Mouse (Mus musculus): ENCODE measurements around the gene Gm11639. TPM values are rescaled to one million over a fixed set of nuclear protein-coding genes. Genes with fewer than 3 reads are reported as not detected.

The Gm11639 gene
- polyA plus RNA-seq, 1 experiment from 2014 or later, result 0.04 TPM

DNA sequence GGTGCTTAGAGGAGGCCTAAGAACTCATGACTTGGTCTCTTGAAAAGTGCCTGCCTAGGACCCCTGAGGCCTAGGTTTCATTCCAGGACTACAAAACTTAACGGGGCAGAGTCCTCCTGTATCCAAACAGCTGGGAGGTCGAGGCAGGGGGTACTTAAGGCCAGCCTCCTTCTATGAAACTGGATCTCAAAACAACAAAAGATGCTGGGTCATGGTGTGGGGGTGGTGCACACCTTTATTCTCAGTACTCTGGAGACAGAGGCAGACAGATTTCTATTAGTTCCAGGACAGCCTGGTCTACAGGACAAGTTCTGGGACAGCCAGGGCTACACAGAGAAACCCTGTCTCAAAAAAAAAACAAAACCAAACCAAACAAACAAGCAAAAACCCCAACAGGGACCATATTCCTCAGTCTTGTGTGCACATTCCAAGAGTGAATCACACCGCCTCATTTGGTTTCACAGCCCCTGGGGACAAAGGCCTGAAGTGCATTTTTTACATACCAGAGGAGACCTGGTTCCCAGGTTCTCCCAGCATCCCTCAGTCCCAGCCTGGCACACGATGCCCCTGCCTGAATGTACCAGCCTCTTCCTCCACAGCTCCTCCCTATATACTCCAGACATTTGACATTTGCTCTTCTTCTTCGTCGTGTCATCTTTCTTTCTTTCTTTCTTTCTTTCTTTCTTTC lies 474.3 kb downstream of the Gm11639 start:
- Histone ChIP-seq H3K4me1 (no peaks in the 10 kb centered on the region), H3K27ac (no peak overlapping the region), H3K36me3 (no peaks in the 10 kb centered on the region), H3K9ac (no peak overlapping the region), H3K27me3 (replicated peaks) (no peaks in the 10 kb centered on the region), H3K4me3 (replicated peaks) (no peak overlapping the region), H3K4me2 (no peak overlapping the region), H3K9me3 (peaks cover 5% of the 10 kb centered on the region; the same call in 1 of the 2 replicates)
- ATAC-seq (ENCODE audit: insufficient read depth, low FRiP score, low read depth), result no peak
- WGBS, result 56% methylated on average over 6 of the region's 6 CpGs

DNA sequence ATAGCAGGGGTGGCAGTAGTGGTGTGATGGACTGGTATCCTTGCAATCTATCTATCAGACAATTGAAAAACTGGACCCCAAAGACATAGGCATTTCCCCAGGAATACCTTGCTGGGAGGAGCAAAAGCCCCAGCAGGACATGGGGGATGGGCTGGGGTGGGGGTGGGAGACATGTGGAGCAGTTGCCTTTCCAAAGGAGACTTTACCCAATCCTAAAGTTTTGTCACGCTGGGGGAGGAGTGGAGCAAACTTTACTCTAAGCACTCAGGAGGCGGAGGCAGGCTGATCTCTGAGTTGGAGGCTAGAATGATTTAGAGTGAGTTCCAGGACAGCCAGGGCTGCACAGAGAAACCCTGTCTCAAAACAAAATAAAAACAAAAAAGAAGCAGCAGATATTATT lies 475.9 kb downstream of the Gm11639 start:
- no peak overlapping the region for H3K4me2 ChIP-seq
- 91% methylated on average over 2 of the region's 2 CpGs for WGBS
- H3K9me3 ChIP-seq, result peaks cover 9% of the 10 kb centered on the region; the same call in 1 of the 2 replicates
- ATAC-seq (ENCODE audit: insufficient read depth, low FRiP score, low read depth), result no peak
- no peaks in the 10 kb centered on the region for H3K4me1 ChIP-seq
- H3K36me3 ChIP-seq, result no peaks in the 10 kb centered on the region
- no peaks in the 10 kb centered on the region for H3K27me3 ChIP-seq (replicated peaks)
- H3K9ac ChIP-seq, result no peak overlapping the region
- H3K27ac ChIP-seq, result no peak overlapping the region
- H3K4me3 ChIP-seq (replicated peaks), result no peak overlapping the region

DNA sequence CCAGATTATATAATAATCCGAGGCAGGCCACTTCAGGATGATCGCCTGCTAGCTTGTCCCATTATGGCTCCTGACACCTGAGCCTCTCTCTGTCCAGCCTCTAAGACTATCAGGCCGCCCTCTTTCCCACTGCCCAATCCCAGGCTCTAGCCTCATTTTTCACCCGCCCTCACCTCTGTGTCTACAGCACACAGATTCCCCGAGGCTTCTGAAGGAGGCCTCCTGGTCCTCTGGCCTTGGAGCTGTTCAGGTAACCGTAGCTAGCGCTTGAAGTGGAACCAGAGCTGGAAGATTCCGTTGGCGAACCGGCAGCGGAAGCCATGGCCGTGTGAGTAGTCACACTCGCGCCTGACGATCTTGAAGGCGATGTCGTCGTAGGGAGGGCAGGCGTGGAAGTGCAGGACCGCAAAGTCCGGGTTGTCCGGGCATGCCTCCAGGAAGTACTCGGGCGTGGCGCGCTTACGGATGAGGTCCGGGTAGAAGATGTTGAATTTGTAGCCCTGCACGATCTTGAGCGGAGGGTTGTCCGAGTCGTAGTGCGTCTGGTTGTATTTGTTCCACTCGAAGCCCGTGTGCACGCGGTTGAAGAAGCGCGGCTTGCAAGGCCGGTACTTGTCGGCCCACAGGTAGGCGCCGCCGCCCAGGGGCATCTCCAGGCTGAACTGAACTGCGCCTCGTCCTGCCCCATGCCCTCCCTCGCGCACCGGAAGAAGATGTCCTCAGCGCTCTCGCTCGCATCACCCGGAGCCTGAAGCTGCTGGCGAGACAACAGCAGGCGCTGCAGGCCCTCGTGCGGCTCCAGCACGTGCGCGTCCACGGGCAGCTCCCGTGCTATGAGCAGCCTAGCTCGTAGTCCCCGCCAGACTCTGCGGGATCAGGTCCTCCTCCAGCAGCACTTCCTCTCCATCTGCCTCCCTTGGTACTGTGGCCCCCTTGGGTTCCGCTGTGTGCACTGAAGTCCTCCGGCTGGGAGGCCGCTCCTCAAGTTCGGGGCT lies 479.3 kb downstream of the Gm11639 start:
- Histone ChIP-seq H3K27me3 (replicated peaks) (no peaks in the 10 kb centered on the region), H3K36me3 (no peaks in the 10 kb centered on the region), H3K4me2 (no peak overlapping the region), H3K9me3 (peaks cover 9% of the 10 kb centered on the region; the same call in 1 of the 2 replicates), H3K4me1 (no peaks in the 10 kb centered on the region), H3K4me3 (replicated peaks) (no peak overlapping the region), H3K27ac (no peak overlapping the region), H3K9ac (no peak overlapping the region)
- no peak for ATAC-seq (ENCODE audit: insufficient read depth, low FRiP score, low read depth)
- WGBS, result 78% methylated on average over 69 of the region's 69 CpGs

DNA sequence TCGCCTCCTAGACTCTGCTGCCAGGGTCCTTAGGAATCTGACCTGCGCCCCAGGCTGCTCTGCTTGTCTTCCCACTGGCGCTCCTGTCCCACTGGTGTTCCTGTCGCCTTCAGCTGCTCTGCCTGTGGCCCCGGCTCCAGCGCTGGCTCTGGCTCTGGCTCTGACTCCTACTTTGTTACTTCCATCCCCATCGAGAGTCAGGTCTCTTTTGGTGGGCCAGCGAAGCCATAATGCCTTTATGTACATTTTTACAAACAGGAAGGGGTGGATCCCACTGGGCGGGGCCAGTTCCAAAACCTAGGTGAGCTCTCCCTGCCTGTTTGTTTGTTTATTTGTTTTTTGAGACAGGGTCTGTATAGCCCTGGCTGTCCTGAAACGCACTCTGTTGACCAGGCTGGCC lies 481.3 kb downstream of the Gm11639 start:
- WGBS, result 91% methylated on average over 10 of the region's 10 CpGs
- Histone ChIP-seq H3K36me3 (no peaks in the 10 kb centered on the region), H3K9ac (no peak overlapping the region), H3K27me3 (replicated peaks) (no peaks in the 10 kb centered on the region), H3K4me3 (replicated peaks) (no peak overlapping the region), H3K9me3 (peaks cover 9% of the 10 kb centered on the region; the same call in 1 of the 2 replicates), H3K4me2 (no peak overlapping the region), H3K27ac (no peak overlapping the region), H3K4me1 (no peaks in the 10 kb centered on the region)
- ATAC-seq (ENCODE audit: insufficient read depth, low FRiP score, low read depth), result no peak

Other genes starting within 250 kb of the Gm11639 start
- gene Kansl1, start 216.8 kb upstream of the Gm11639 start, polyA plus RNA-seq (2015; fragmentation: Nextera tagmentation; extraction: Ambion mirVana), result 16.6 and 19.1 TPM in 2 replicates
- 32.5 and 37.4 TPM in 2 replicates for gene Cdc27, start 135.1 kb upstream of the Gm11639 start, polyA plus RNA-seq (2015; fragmentation: Nextera tagmentation; extraction: Ambion mirVana)
- 7.8 and 11.8 TPM in 2 replicates for gene Myl4, start 135.0 kb upstream of the Gm11639 start, polyA plus RNA-seq (2015; fragmentation: Nextera tagmentation; extraction: Ambion mirVana)
- 6.2 and 6.7 TPM in 2 replicates for gene Itgb3, start 77.7 kb upstream of the Gm11639 start, polyA plus RNA-seq (2015; fragmentation: Nextera tagmentation; extraction: Ambion mirVana)